Mouse (Mus musculus): ENCODE measurements around the gene Gpr1.
"Not testable (repeated sequence)": the region's sequence is repeated elsewhere in the genome, so short reads cannot be mapped to it uniquely, and the experiment has no call there.

Gpr1 gene

GRCm38 (mm10) chr1:63219277-63219676 lies 4.9 kb upstream of the Gpr1 start:
- DNase-seq (ENCODE audit: low spot score in 2 of 2) = no peak

- no peak for DNase-seq (ENCODE audit: low spot score in 2 of 2)
These were observed 288 bp upstream of the Gpr1 start for GRCm38 (mm10) chr1:63214631-63215030.

GRCm38 (mm10) chr1:63213478-63214270 lies 669 bp downstream of the Gpr1 start:
- DNase-seq (ENCODE audit: low spot score in 2 of 2) = no peak

- no peak for DNase-seq (ENCODE audit: low spot score in 2 of 2)
These were observed 4.3 kb downstream of the Gpr1 start for GRCm38 (mm10) chr1:63209861-63210529.

GRCm38 (mm10) chr1:63207607-63208006 lies 6.7 kb downstream of the Gpr1 start:
- DNase-seq (ENCODE audit: low spot score in 2 of 2) = no peak

GRCm38 (mm10) chr1:63204660-63205394 lies 9.5 kb downstream of the Gpr1 start:
- DNase-seq (ENCODE audit: low spot score in 2 of 2) = no peak

- peak in 1 of 2 experiments; percentile 18 for DNase-seq (ENCODE audit: low spot score in 2 of 2)
These were observed 10.2 kb downstream of the Gpr1 start for GRCm38 (mm10) chr1:63203950-63204659.

- DNase-seq (ENCODE audit: low spot score in 2 of 2) = no peak
These were observed 10.9 kb downstream of the Gpr1 start for GRCm38 (mm10) chr1:63203471-63203870.

GRCm38 (mm10) chr1:63201672-63202071 lies 12.7 kb downstream of the Gpr1 start:
- DNase-seq (ENCODE audit: low spot score in 2 of 2) = no peak

- DNase-seq (ENCODE audit: low spot score in 2 of 2) = no peak
These were observed 14.0 kb downstream of the Gpr1 start for GRCm38 (mm10) chr1:63200322-63200721.

- no peak for DNase-seq (ENCODE audit: low spot score in 2 of 2)
These were observed 15.0 kb downstream of the Gpr1 start for GRCm38 (mm10) chr1:63199387-63199786.

- DNase-seq (ENCODE audit: low spot score in 2 of 2) = no peak
These were observed 18.4 kb downstream of the Gpr1 start for GRCm38 (mm10) chr1:63195848-63196512.

- no peak for DNase-seq (ENCODE audit: low spot score in 2 of 2)
These were observed 21.9 kb downstream of the Gpr1 start for GRCm38 (mm10) chr1:63192306-63193065.

- DNase-seq (ENCODE audit: low spot score in 2 of 2) = no peak
These were observed 23.5 kb downstream of the Gpr1 start for GRCm38 (mm10) chr1:63190851-63191250.

GRCm38 (mm10) chr1:63188536-63188935 lies 25.8 kb downstream of the Gpr1 start:
- DNase-seq (ENCODE audit: low spot score in 2 of 2) = no peak

- DNase-seq (ENCODE audit: low spot score in 2 of 2) = not testable (repeated sequence)
These were observed 28.9 kb downstream of the Gpr1 start for GRCm38 (mm10) chr1:63185430-63185829.

GRCm38 (mm10) chr1:63182636-63183270 lies 31.6 kb downstream of the Gpr1 start:
- DNase-seq (ENCODE audit: low spot score in 2 of 2) = peak; percentile 32 to 71

GRCm38 (mm10) chr1:63182212-63182611 lies 32.1 kb downstream of the Gpr1 start:
- peak in 1 of 2 experiments; percentile 16 for DNase-seq (ENCODE audit: low spot score in 2 of 2)

GRCm38 (mm10) chr1:63181480-63181879 lies 32.9 kb downstream of the Gpr1 start:
- DNase-seq (ENCODE audit: low spot score in 2 of 2) = no peak

- DNase-seq (ENCODE audit: low spot score in 2 of 2) = peak; percentile 83 to 95
These were observed 33.3 kb downstream of the Gpr1 start for GRCm38 (mm10) chr1:63181019-63181418.

Measured in spleen, postnatal 10 days (tissue).